Mouse (Mus musculus) layer of hippocampus, postnatal 10 days (tissue): Measurements from ENCODE around the gene Rnase2a. TPM values are rescaled to one million over a fixed set of nuclear protein-coding genes. Genes with fewer than 3 reads are reported as not detected.
"Not testable (repeated sequence)": the region's sequence is repeated elsewhere in the genome, so short reads cannot be mapped to it uniquely, and the experiment has no call there.

Experiments used
- DNase-seq, 2 experiments: peaks; one replicate each; pipeline ENCODE4 v3.0.0; 2021; ENCODE audit warnings: low spot score in 2 of 2
- long read RNA-seq: library from polyadenylated mRNA; stranded (forward); transcript quantifications from one replicate; pipeline ENCODE4 v2.0.0, GENCODE M21; 2023
- total RNA-seq, 2 experiments: library from RNA; stranded (reverse); gene quantifications; 2 replicates each; pipeline ENCODE4 v1.2.3; 2021

Rnase2a gene
- not detected for total RNA-seq
- long read RNA-seq: 0 reads

DNA sequence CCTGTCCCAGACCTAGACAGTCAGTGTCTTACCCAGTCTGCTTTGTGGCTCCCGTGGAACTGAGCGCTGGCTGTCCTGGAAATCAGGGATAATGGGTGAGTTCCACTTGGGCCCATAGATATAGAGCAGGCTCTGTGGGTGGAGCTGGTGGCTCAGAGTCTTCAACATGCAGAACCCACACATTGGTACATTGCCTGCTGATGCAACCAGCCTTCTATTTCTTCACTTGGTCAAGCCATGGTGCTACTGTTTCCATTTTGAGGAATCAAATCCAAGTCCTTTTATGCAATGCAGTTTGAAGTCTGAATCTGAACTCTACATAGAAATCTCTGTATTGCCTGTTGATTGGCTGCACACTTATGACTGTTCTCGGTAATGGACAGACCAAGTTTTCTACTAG lies at the start of gene Rnase2a:
TSS of gene Rnase2a (minus strand) at position 72 of the 400 bp plus-strand sequence.
- no peak for DNase-seq

DNA sequence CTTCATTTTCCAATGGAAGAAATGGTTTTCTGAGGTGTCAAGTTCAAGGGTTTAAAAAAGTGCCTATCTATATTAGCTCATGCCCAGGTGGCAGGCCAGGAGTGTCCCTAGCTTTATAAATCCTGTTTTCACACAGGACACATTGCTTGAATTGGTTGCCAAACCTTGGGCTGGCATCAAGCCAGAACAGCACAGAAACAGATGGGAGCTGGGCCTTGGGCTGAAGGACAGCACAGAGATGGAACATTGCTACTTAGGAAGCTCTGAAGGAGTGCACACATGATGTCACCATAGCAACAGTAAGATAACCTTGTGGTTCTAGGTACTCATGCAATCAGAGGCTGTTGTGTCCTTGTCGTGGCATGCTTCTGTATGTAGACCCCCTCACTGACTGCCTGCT lies 35.6 kb upstream of the Rnase2a start:
- peak; percentile 8 to 15 for DNase-seq

DNA sequence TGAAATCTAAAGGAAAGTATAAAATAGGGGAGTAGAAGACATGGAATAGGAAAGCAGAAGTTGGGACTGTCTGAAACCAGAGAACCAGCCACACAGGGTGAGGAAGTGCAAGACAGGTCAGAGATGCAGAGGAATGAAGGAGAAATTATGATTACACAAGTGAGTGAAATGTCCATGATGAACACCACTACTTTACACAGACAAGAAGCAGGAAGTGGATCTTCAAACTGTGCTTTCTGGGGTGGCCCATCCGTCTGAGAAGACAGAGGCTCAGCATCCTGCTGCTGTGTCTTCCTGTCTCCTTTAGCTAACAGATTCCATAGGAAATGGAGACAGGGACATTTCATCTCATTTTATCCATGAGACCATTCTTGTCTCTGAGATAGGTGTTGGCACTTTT lies 22.6 kb upstream of the Rnase2a start:
- not testable (repeated sequence) for DNase-seq

DNA sequence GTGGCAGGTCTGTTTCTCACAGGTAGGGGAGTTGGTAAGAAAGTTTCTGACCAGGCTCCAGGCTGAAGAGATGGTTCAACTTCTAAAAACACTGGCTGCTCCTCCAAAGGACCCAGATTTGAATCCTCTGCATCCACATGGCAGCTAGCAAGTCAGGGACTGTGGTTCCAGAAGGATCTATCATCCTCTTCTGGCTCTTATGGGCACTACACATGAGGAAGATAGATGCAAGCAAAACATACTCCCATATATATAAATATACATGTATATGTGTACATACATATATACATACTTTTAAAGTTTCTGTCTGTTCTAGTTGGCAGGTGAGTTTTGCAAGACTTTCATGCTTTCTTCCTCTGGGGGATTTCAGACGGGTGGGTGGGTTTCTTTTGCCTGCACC lies 12.8 kb upstream of the Rnase2a start:
- no peak for DNase-seq

DNA sequence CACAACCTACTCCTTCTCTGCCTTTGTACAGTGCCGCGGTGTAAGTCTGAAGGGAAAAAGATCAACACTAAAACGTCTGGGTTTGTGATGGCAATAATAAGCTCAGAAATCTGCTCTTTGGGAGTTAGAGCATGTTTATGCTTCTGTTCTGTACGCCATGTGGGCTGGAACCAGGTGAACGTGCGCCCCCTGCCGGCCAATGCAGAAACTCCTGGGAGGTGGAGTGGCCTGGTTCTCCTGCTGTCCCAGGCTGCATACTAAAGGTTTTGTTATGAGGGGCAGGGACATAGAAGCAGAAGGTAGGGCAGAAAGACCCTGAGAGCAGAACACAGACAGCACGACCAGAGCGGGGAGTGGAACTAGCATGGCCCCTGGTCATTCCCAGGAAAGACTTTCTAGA lies 10.2 kb upstream of the Rnase2a start:
- peak; percentile 81 to 86 for DNase-seq

DNA sequence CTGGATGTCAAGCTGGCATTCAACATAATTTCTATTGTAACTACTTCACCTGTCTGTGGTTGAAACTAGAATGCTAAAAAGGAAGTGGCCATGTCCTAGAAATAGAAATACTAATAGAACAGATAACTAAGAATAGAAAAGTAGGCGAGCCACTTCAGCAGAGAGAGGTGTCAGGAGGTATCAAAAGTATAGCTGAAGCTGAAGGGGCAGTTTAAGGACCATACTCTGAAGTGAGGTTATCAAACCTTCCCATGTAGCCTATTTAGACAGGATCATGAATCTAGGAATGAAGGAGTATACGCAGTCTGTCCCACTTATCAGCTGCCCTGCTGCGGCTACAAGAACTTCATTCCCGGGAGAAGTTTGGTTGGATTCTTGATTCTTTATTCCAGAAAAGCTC lies 9.8 kb upstream of the Rnase2a start:
- DNase-seq: no peak

DNA sequence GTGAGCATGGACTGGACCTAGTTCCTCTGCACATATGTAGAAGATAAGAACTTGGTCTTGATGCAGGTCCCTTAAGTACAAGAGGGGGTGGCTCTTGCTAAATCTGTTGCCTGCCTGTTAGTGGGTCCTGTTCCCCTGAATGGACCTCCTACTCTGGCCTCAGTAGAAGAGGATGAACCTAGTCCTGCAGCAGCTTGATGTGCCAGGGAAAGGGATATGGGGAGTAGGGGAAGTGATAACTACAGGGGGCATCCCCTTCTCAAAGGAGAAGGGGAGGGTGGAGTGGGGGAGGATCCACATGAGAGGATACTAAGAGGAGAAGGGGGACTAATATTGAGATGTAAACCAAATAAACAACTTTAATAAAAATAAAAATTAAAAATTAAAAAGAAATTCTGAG lies 6.5 kb upstream of the Rnase2a start:
- DNase-seq: no peak

DNA sequence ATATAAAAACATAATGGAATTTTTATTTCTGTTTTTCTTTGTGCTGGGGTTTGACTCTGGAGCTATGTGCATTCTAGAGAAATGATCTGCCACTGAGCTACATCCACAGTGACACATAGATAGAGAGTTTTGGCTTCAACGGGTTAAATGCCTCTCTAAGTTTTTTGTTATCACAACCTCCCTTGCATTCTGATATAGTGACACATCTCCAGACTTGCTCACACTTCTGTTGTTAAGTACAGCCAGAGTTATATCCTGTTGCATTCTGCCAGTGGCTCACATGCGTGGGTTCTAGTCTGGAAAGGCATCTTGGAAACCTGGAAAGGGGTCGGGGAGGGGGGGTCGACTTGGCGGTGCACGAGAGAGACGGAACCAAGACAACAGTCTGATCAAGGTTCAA lies 3.8 kb upstream of the Rnase2a start:
- DNase-seq: no peak

DNA sequence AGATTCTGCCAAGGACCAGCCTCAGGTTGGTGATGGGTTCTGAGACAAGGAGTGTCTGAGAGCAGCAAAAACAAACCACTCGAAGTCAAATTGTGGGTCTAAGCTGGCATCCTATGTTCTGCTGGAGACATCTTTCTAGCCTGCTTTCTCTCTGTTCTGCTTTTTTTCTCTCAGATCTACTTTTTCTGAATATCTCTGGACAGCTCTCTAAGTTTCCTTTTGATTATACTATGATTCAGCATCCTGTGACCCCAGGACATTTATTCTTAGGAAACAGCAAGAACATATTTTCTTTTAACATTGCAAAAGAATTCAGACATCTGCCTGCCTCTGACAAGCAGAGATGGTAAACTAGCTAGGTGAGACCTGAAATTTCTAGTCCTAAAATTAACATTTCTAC lies 2.3 kb downstream of the Rnase2a start:
- DNase-seq: no peak

DNA sequence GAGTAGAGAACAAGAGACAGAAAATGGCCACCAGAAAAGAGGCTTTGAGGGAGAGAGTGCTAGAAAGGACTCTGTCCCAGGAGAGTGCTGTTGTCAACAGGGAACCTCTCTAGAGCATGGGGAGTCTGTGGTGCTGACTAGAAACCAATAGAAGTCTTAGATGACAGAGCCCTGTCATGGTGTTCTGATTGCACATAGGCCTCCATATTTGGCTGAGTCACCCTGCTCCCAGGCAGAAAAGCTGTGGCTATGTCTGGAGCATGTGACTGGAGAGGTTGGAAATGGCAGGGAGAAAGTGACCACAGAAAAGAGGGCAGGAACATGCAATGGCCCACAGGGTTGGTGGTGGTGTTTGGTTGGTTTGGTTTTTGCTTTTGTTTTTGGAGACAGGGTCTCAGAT lies 3.7 kb downstream of the Rnase2a start:
- DNase-seq: not testable (repeated sequence)

DNA sequence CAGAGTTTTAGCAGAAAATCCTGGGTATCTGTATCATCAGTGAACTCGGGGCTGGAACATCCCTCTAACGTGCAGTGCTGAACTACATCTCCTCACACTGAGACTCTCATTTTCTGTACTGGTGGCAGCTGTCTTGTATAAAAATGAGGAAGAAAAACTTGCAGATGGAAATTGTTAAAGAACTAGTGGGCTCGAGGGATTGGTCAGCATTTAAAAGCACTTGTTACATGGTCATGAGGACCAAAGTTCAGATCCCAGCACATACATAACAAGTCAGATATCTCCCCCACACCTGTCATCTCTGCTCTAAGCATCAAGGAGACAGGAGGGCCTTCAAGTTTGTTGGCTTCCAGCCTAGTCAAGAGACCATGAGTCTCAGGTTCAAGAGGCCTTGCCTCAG lies 5.6 kb downstream of the Rnase2a start:
- DNase-seq: no peak

DNA sequence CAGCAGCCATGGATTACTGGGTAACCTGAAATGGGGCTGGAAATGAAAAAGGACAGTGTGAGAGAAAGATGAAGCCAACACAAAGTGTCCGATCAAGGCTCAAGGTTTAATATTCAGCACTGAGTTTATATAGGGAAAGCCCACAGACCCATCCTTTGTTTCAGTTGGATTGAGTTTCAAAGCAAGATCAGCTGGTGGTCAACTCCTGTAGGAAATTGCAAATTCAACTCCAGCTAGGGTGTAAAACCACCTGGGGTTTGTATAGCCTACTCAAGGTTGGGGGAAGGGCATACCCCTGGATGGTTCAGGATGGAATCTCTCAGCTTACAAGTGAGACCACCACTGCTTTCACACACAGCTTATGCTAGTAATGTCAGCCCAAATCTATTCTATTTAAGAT lies 8.2 kb downstream of the Rnase2a start:
- DNase-seq: no peak

DNA sequence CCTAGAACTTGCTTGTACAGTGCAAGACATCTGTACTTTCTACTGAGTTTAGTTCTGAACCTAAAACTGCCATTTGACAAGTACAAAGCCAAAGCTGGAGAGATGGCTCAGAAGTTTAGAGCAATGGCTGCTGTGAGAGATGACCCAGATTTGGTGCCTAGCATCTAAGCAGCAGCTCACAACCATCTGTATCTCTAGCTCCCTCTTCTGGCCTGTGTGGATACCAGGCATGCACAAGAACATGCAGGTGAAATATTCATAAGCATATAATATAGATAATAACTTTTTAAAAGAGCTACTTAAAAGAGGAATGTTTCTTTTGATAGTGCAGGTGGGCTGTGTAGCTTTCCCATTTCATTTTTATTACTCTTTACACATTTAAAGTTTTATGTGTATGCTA lies 15.0 kb downstream of the Rnase2a start:
- peak; percentile 34 to 61 for DNase-seq

DNA sequence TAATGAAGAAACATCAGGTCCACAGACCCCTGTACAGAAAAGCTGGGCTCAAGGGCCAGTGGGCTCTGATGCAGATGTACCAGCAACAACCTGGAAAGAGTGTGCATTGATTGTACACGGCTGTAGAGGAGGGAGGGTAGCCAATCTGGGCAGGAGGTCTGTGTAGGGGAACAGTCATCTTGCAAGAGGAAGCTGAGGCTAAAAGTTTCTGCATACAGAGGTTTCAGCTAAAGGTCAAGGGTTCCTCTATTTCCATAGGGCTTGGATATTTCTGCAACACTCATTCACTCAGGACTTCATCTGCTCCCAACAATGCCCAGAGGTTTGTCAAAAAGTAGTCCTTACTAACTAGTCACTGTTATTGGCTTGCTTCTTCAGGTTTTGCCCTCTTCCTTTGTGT lies 18.4 kb downstream of the Rnase2a start:
- DNase-seq: not testable (repeated sequence)

DNA sequence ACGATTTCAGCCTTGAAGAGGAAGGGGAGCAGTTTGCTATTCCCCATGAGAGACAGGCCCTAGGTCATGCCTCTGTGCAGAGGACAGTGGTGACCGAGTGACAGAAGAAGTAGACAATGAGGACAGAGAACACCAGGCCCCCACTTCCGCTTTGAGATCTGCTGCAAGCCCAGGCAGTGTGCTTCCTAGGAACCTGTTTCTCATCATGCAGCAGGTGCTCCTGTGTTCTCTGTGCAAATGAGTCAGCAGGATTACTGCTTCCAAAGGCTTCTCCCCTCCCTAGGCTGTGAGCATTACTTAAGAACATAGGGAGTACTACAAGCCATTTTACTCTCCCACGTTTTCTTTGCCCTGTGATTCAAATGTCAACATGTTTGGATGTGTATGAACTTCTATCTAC lies 26.3 kb downstream of the Rnase2a start:
- DNase-seq: not testable (repeated sequence)

DNA sequence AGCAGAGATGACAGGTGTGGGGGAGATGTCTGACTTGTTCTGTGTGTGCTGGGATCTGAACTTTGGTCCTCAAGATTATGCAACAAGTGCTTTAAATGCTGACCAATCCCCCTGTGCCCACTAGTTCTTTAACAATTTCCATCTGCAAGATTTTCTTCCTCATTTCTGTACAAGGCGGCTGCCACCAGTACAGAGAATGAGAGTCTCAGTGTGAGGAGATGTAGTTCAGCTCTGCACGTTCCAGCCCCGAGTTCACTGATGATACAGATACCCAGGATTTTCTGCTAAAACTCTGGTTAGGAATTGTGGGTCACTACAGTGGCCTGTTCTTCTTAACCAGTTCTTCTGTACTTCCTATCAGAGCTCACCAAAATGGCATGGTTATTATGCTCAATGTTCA lies 35.8 kb downstream of the Rnase2a start:
- not testable (repeated sequence) for DNase-seq

Other genes with a start within 250 kb of the Rnase2a start
- gene Rnase10, start 248.4 kb downstream of the Rnase2a start, total RNA-seq: under 1 TPM in 1 of 2 experiments, not detected in 1; 0.22 TPM
- gene Rnase9, start 214.2 kb downstream of the Rnase2a start, total RNA-seq: not detected
- gene Rnase11, start 205.9 kb downstream of the Rnase2a start, total RNA-seq: not detected
- gene Rnase12, start 198.5 kb downstream of the Rnase2a start, total RNA-seq: not detected
- not detected for gene Olfr750, start 181.7 kb downstream of the Rnase2a start, total RNA-seq
- gene Rnase4, start 165.0 kb downstream of the Rnase2a start, total RNA-seq: 10 to 100 TPM; 16.2 to 17.8 TPM
- gene Ang, start 165.0 kb downstream of the Rnase2a start, total RNA-seq: 1 to 10 TPM; 3.0 to 4.1 TPM
- not detected for gene Eddm3b, start 141.7 kb downstream of the Rnase2a start, total RNA-seq
- gene Rnase6, start 132.2 kb downstream of the Rnase2a start, total RNA-seq: under 1 TPM; 0.31 to 0.34 TPM
- gene Rnase1, start 109.3 kb downstream of the Rnase2a start, total RNA-seq: 1 to 10 TPM in 1 of 2 experiments, under 1 TPM in 1; 0.91 to 1.2 TPM
- gene Rnase2b, start 93.9 kb downstream of the Rnase2a start, total RNA-seq: not detected
- gene Ang2, start 57.0 kb downstream of the Rnase2a start, total RNA-seq: not detected
- gene Ear14, start 52.7 kb downstream of the Rnase2a start, total RNA-seq: not detected
- not detected for gene Gm7247, start 105.6 kb upstream of the Rnase2a start, total RNA-seq
- gene Vmn2r88, start 154.7 kb upstream of the Rnase2a start, total RNA-seq: not detected
- gene Vmn2r89, start 195.7 kb upstream of the Rnase2a start, total RNA-seq: not detected